Mouse (Mus musculus) olfactory bulb, adult 2 months (tissue): ENCODE results near the gene Fbxo22.
"Not testable (repeated sequence)": the region's sequence is repeated elsewhere in the genome, so short reads cannot be mapped to it uniquely, and the experiment has no call there.

Experiments used
- CTCF ChIP-seq: fragments of 200-500 bp; IDR thresholded peaks from 2 replicates; pipeline ENCODE4 v1.5.1; 2012; ENCODE audit warnings: low read depth, mild to moderate bottlenecking, low read length, moderate library complexity; ENCODE audit not compliant: insufficient read depth
- POLR2A ChIP-seq: fragments of 200-500 bp; IDR thresholded peaks from 2 replicates; pipeline ENCODE4 v1.6.1; 2012; ENCODE audit warnings: mild to moderate bottlenecking, low read depth, low read length, moderate library complexity; ENCODE audit not compliant: insufficient read depth

DNA sequence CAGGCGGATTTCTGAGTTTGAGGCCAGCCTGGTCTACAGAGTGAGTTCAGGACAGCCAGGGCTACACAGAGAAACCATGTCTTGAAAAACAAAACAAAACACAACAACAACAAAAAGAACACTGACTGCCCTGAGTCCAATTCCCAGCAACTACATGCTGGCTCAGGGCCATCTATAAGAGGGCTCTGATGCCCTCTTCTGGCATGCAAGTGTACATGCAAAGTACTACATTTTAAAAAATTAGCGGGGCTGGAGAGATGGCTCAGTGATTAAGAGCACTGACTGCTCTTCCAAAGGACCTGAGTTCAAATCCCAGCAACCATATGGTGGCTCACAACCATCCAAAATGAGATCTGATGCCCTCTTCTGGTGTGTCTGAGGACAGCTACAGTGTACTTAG lies 43.4 kb downstream of the Fbxo22 start:
- not testable (repeated sequence) for TF ChIP-seq CTCF, POLR2A
